Mouse (Mus musculus): Measurements from ENCODE around the gene Plcb3. TPM values are rescaled to one million over a fixed set of nuclear protein-coding genes. Genes with fewer than 3 reads are reported as not detected.

The Plcb3 gene
- polyA plus RNA-seq, 1 experiment: 35.5 TPM

GRCm38 (mm10) chr19:6996006-6996405, 19.7 kb upstream of the Plcb3 start, which contains the start of the genes Nudt22 and Trpt1:
Gene Nudt22, minus strand, starts transcription at chr19:6996117.
Gene Trpt1, plus strand, starts transcription at chr19:6996131.
- Histone ChIP-seq H3K36me3 (ENCODE audit: control insufficient read depth, insufficient read depth, low read length) (peaks cover 25% of the 10 kb centered on the region), H3K4me3 (ENCODE audit: control insufficient read depth, insufficient read depth, low read length) (peak within 1 kb of the TSS; percentile 52), H3K27ac (ENCODE audit: control insufficient read depth, insufficient read depth, low read length) (peak within 1 kb of the TSS; percentile 14; the same call in 1 of the 2 replicates), H3K27me3 (ENCODE audit: control insufficient read depth, insufficient read depth, low read length) (no peaks in the 10 kb centered on the region), H3K4me1 (replicated peaks; ENCODE audit: control insufficient read depth, insufficient read depth, low read length) (peaks cover 51% of the 10 kb centered on the region)
- peak; percentile 68 for DNase-seq
- TF ChIP-seq POLR2A (IDR thresholded peaks at IDR 0.05; ENCODE audit: control insufficient read depth, extremely low read depth, insufficient read depth, low read length, poor library complexity) (0 out of 2 replicates have a peak, but pooled peaks have one; percentile 11), CTCF (IDR thresholded peaks at IDR 0.05; ENCODE audit: borderline replicate concordance, control insufficient read depth, extremely low read depth, insufficient read depth, low read length, poor library complexity) (no peak)
- 1% methylated on average over 24 of the region's 24 CpGs for WGBS

- Histone ChIP-seq H3K4me3 (ENCODE audit: control insufficient read depth, insufficient read depth, low read length) (peak overlapping the region; percentile 52), H3K27me3 (ENCODE audit: control insufficient read depth, insufficient read depth, low read length) (no peaks in the 10 kb centered on the region), H3K36me3 (ENCODE audit: control insufficient read depth, insufficient read depth, low read length) (peaks cover 20% of the 10 kb centered on the region), H3K4me1 (replicated peaks; ENCODE audit: control insufficient read depth, insufficient read depth, low read length) (peaks cover 51% of the 10 kb centered on the region), H3K27ac (ENCODE audit: control insufficient read depth, insufficient read depth, low read length) (no peak overlapping the region)
- DNase-seq: no peak
- TF ChIP-seq CTCF (IDR thresholded peaks at IDR 0.05; ENCODE audit: borderline replicate concordance, control insufficient read depth, extremely low read depth, insufficient read depth, low read length, poor library complexity) (no peak), POLR2A (IDR thresholded peaks at IDR 0.05; ENCODE audit: control insufficient read depth, extremely low read depth, insufficient read depth, low read length, poor library complexity) (0 out of 2 replicates have a peak, but pooled peaks have one; percentile 23)
- WGBS: 52% methylated on average over 21 of the region's 21 CpGs
Measured at GRCm38 (mm10) chr19:6995255-6995991, 19.2 kb upstream of the Plcb3 start.

GRCm38 (mm10) chr19:6994489-6994888, 18.2 kb upstream of the Plcb3 start:
- WGBS: 93% methylated on average over 8 of the region's 8 CpGs
- DNase-seq: no peak
- Histone ChIP-seq H3K4me3 (ENCODE audit: control insufficient read depth, insufficient read depth, low read length) (no peak overlapping the region), H3K36me3 (ENCODE audit: control insufficient read depth, insufficient read depth, low read length) (peaks cover 13% of the 10 kb centered on the region), H3K27ac (ENCODE audit: control insufficient read depth, insufficient read depth, low read length) (no peak overlapping the region), H3K4me1 (replicated peaks; ENCODE audit: control insufficient read depth, insufficient read depth, low read length) (peaks cover 51% of the 10 kb centered on the region), H3K27me3 (ENCODE audit: control insufficient read depth, insufficient read depth, low read length) (no peaks in the 10 kb centered on the region)
- TF ChIP-seq CTCF (IDR thresholded peaks at IDR 0.05; ENCODE audit: borderline replicate concordance, control insufficient read depth, extremely low read depth, insufficient read depth, low read length, poor library complexity) (no peak), POLR2A (IDR thresholded peaks at IDR 0.05; ENCODE audit: control insufficient read depth, extremely low read depth, insufficient read depth, low read length, poor library complexity) (no peak)

GRCm38 (mm10) chr19:6994002-6994401, 17.7 kb upstream of the Plcb3 start:
- DNase-seq: no peak
- Histone ChIP-seq H3K27me3 (ENCODE audit: control insufficient read depth, insufficient read depth, low read length) (no peaks in the 10 kb centered on the region), H3K4me1 (replicated peaks; ENCODE audit: control insufficient read depth, insufficient read depth, low read length) (peaks cover 51% of the 10 kb centered on the region), H3K36me3 (ENCODE audit: control insufficient read depth, insufficient read depth, low read length) (peaks cover 8% of the 10 kb centered on the region), H3K4me3 (ENCODE audit: control insufficient read depth, insufficient read depth, low read length) (no peak overlapping the region), H3K27ac (ENCODE audit: control insufficient read depth, insufficient read depth, low read length) (no peak overlapping the region)
- WGBS: 93% methylated on average over 8 of the region's 8 CpGs
- TF ChIP-seq POLR2A (IDR thresholded peaks at IDR 0.05; ENCODE audit: control insufficient read depth, extremely low read depth, insufficient read depth, low read length, poor library complexity) (no peak), CTCF (IDR thresholded peaks at IDR 0.05; ENCODE audit: borderline replicate concordance, control insufficient read depth, extremely low read depth, insufficient read depth, low read length, poor library complexity) (no peak)

- Histone ChIP-seq H3K4me1 (replicated peaks; ENCODE audit: control insufficient read depth, insufficient read depth, low read length) (peaks cover 50% of the 10 kb centered on the region), H3K27me3 (ENCODE audit: control insufficient read depth, insufficient read depth, low read length) (no peaks in the 10 kb centered on the region), H3K4me3 (ENCODE audit: control insufficient read depth, insufficient read depth, low read length) (peak overlapping the region; percentile 49), H3K36me3 (ENCODE audit: control insufficient read depth, insufficient read depth, low read length) (no peaks in the 10 kb centered on the region; the same call in 1 of the 2 replicates), H3K27ac (ENCODE audit: control insufficient read depth, insufficient read depth, low read length) (peak overlapping the region; percentile 1; the same call in 1 of the 2 replicates)
- no peak for DNase-seq
- WGBS: 72% methylated on average over 14 of the region's 14 CpGs
- TF ChIP-seq CTCF (IDR thresholded peaks at IDR 0.05; ENCODE audit: borderline replicate concordance, control insufficient read depth, extremely low read depth, insufficient read depth, low read length, poor library complexity) (no peak), POLR2A (IDR thresholded peaks at IDR 0.05; ENCODE audit: control insufficient read depth, extremely low read depth, insufficient read depth, low read length, poor library complexity) (no peak)
Measured at GRCm38 (mm10) chr19:6993011-6993770, 16.9 kb upstream of the Plcb3 start.

All from thymus, adult 2 months (tissue).